Mouse (Mus musculus) erythroid progenitor cell, adult 5-6 weeks (primary cell): ENCODE data around the gene Myo9b. TPM values are rescaled to one million over a fixed set of nuclear protein-coding genes. Genes with fewer than 3 reads are reported as not detected.
A peak's percentile ranks its signal among the peaks of the same experiment; 100 is the strongest.
"Not testable (repeated sequence)": the region's sequence is repeated elsewhere in the genome, so short reads cannot be mapped to it uniquely, and the experiment has no call there.

ENCODE experiments used
- ATAC-seq: replicated peaks from 2 replicates; pipeline ENCODE4 v1.8.0; 2016; ENCODE audit warnings: moderate number of reproducible peaks, mild to moderate bottlenecking, moderate TSS enrichment, inconsistent platforms; ENCODE audit not compliant: poor library complexity, low FRiP score, severe bottlenecking
- total RNA-seq, 2 experiments: library from RNA; stranded (forward) in 1 of 2; stranded (reverse) in 1 of 2; fragments of 150-400 nt in 1 of 2; fragments of 186-747, 209-891 nt in 1 of 2; gene quantifications; 2 replicates each; pipeline versions ENCODE4 v1.2.3 to v1.2.4; 2015 to 2017; ENCODE audit warnings: low replicate concordance in 2 of 2

Myo9b gene
- total RNA-seq, 2 experiments from 2014 or later, result 23.4 to 29.3 TPM

GRCm38 (mm10) chr8:71293930-71294329 is 21.4 kb downstream of the Myo9b start:
- not testable (repeated sequence) for ATAC-seq

- ATAC-seq, result no peak
Measured at GRCm38 (mm10) chr8:71296188-71296621, 23.7 kb downstream of the Myo9b start.

GRCm38 (mm10) chr8:71296784-71297183 is 24.3 kb downstream of the Myo9b start:
- no peak for ATAC-seq

- ATAC-seq, result no peak
Measured at GRCm38 (mm10) chr8:71297439-71297838, 24.9 kb downstream of the Myo9b start.

- ATAC-seq, result no peak
Measured at GRCm38 (mm10) chr8:71299716-71300115, 27.2 kb downstream of the Myo9b start.

GRCm38 (mm10) chr8:71302788-71303187 is 30.3 kb downstream of the Myo9b start:
- no peak for ATAC-seq

- no peak for ATAC-seq
Measured at GRCm38 (mm10) chr8:71303632-71304031, 31.1 kb downstream of the Myo9b start.

- ATAC-seq, result no peak
Measured at GRCm38 (mm10) chr8:71305988-71306387, 33.5 kb downstream of the Myo9b start.

- ATAC-seq, result no peak
Measured at GRCm38 (mm10) chr8:71307371-71307770, 34.9 kb downstream of the Myo9b start.

GRCm38 (mm10) chr8:71307913-71308312 is 35.4 kb downstream of the Myo9b start:
- ATAC-seq, result no peak

- no peak for ATAC-seq
Measured at GRCm38 (mm10) chr8:71310446-71310845, 37.9 kb downstream of the Myo9b start.

- no peak for ATAC-seq
Measured at GRCm38 (mm10) chr8:71312700-71313099, 40.2 kb downstream of the Myo9b start.

- peak; percentile 93 for ATAC-seq
Measured at GRCm38 (mm10) chr8:71313951-71314350, 41.4 kb downstream of the Myo9b start.

GRCm38 (mm10) chr8:71315972-71316371 is 43.5 kb downstream of the Myo9b start:
- ATAC-seq, result no peak

- ATAC-seq, result no peak
Measured at GRCm38 (mm10) chr8:71316486-71317031, 44.0 kb downstream of the Myo9b start.

GRCm38 (mm10) chr8:71318610-71319009 is 46.1 kb downstream of the Myo9b start:
- ATAC-seq, result not testable (repeated sequence)

GRCm38 (mm10) chr8:71319760-71320159 is 47.2 kb downstream of the Myo9b start:
- not testable (repeated sequence) for ATAC-seq

- ATAC-seq, result no peak
Measured at GRCm38 (mm10) chr8:71322939-71323338, 50.4 kb downstream of the Myo9b start.

GRCm38 (mm10) chr8:71324848-71325247 is 52.3 kb downstream of the Myo9b start:
- peak; percentile 49; the same call in 1 of the 2 replicates for ATAC-seq

GRCm38 (mm10) chr8:71337834-71338233 is 65.3 kb downstream of the Myo9b start:
- not testable (repeated sequence) for ATAC-seq

- no peak for ATAC-seq
Measured at GRCm38 (mm10) chr8:71340625-71341024, 68.1 kb downstream of the Myo9b start.

GRCm38 (mm10) chr8:71346581-71346980 is 74.1 kb downstream of the Myo9b start:
- no peak for ATAC-seq
